Mouse (Mus musculus) CH12F3 (cell line): ENCODE data around the gene Cdc42bpb.

ENCODE experiments used
- in situ Hi-C: fragments of 300-500 bp; cut with MboI; formaldehyde crosslinking; loops from 2 replicates; pipeline ENCODE4 v1.14.3; 2020; ENCODE audit warnings: low sequenced_read_pairs

Gene Cdc42bpb

DNA sequence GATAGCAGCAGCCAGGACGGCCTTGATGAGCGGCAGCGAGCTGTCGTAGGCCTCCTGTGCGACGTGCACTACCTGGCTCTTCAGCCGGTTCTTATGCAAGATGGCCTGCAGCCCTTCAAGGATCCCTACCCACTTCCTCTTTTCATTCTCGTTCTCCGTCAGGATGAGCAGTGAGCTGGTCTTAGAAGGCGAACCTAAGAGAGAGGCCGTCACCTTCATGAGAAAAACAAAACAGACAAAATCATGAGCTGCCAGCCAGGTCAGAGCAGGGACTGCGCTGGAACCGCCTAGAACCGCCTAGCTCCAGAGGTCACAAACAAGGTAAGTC is 75.5 kb downstream of the Cdc42bpb start:
- in situ Hi-C loops, result no loop called here

DNA sequence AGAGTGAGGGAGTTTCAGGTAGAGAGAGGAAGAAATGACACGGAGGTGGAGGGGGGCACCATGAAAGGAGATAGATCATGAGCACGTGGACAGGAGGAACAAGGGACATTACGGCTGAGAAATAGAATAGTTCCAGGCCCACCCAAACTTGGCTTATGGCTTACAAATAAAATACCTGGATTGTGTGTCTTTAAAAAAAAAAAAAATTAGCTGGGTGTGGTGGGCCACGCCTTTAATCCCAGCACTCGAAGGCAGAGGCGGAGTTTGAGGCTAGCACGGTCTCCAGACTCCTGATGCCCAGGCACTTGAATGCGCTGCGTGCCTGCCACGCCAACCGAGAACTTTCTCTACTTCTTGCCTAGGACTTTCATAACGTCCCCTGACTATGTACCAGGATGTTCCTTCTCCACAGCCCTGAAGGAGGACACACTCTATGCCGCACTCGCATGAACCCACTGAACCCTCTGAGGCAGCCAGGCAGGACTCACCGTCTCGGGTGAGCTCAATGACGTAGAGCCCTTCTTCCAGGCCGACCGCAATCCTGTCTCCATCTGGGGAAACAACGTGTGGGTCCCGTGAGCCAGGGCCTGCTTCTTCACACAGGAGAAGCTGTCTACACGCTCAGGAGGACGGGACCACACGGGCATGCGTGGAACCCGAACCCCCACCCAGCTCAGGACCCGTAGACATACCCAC is 76.0 kb downstream of the Cdc42bpb start:
- in situ Hi-C loops, result no loop called here

DNA sequence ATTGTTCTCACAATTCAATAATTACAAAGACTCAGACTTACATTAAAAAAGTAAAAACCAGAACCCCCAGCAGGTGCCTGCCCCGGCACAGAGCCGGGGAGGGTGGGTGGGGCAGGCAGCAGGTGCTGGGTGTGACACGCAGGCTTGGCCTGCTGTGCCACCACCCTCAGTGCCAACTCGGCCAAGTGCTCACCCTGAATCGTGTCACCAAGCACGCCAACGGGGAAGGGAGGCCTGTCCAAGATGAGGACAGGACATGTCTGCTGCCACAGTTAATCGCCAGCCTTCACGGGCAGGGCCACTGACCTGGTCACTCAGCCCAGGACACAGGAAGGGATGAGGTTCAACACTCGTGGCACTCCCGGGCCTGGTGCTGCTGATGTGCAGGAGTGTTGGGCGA is 84.5 kb downstream of the Cdc42bpb start:
- in situ Hi-C loops, result no loop called here

DNA sequence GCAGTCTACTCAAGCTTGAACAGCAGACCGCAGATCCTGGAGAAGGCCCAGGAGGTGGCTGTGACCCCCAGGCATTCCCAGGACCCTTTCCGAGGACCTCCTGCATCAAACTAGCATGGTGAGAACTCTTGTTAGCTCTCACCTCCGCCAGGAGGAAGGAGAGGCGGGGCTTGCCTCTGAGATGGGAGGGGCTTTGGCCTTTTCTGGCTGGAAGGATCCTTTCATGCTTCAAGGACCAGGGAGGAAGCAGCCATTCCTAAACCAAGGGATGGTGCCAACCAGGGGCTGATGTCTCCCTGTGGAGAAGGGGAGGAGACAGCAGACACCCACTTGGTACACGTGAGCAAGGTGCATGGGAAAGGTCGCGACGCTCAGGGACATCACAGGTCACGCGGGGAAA is 93.0 kb downstream of the Cdc42bpb start:
- in situ Hi-C loops, result no loop called here

DNA sequence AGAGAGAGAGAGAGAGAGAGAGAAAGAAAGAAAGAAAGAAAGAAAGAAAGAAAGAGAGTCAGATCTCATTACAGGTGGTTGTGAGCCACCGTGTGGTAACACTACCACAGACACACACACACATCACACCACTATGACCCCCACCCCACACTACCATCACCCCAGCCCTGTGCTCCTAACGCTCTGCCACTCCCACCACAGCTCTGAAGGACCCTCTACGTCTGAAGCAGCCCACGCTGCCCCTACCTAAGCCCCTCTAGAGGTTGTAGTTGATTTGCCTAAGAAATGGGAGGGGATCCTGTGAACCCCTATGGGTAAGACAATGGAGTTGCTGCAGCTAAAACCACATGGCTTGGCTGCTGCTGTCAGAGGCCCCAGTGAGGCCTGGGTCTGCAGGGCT is 93.9 kb downstream of the Cdc42bpb start:
- in situ Hi-C loops, result no loop called here

DNA sequence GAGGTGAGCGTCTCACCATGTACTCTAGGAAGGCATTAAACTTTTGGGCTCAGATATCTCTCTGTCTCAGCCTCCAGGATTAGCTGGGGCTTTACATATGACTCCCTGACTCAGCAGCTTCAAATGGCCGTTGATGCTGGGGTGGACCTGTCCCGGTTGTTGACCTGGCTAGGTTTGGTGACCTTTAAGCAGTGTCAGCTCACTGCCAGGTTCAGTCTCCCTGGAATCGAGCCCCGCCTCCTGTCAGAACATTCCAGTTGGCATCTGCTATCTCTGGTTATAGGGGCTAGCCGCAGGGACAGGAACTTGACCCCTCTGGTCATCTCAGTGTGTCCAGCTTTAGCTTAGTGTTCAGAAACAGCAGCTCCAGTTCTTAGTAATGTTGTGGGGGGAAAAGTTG is 101.1 kb downstream of the Cdc42bpb start:
- in situ Hi-C loops, result loop anchor here (10.0 kb wide), 1 partner anchor 128 kb away; the partner anchor contains the start of gene Lbhd2

DNA sequence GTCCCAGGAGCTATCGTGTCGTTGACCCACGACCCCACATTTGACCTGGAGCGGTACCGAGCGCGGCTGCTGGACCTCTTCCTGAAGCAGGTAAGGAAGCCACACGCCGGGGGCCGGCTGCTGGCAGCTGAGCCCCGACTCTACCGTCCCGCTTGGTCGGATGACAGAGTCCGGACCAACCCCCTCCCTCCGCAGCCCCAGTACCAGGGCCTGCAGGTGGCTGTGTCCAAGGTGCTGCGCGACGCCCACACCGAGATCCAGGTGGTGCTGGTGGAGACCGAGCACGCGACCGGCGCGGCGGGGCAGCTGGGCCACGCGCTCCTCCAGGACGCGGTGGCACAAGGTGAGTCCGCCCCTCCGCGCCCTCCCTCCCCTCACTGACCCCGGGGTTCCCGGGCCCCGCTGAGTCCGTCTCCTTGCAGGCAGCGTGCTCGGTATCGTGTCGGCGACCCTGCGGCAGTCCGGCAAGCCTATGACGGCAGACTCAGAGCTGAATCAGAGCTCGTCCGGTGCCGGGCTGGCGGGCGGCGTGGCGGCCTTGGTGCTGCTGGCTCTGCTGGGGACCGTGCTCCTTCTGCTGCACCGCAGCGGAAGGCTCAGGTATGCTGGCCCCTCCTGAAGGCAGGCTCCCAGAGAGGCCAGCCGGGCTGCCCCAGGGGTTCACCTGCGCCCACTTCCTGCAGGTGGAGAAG is 102.2 kb downstream of the Cdc42bpb start:
- in situ Hi-C loops, result loop anchor here (10.0 kb wide), 1 partner anchor 130 kb away; the partner anchor contains the start of gene Lbhd2

DNA sequence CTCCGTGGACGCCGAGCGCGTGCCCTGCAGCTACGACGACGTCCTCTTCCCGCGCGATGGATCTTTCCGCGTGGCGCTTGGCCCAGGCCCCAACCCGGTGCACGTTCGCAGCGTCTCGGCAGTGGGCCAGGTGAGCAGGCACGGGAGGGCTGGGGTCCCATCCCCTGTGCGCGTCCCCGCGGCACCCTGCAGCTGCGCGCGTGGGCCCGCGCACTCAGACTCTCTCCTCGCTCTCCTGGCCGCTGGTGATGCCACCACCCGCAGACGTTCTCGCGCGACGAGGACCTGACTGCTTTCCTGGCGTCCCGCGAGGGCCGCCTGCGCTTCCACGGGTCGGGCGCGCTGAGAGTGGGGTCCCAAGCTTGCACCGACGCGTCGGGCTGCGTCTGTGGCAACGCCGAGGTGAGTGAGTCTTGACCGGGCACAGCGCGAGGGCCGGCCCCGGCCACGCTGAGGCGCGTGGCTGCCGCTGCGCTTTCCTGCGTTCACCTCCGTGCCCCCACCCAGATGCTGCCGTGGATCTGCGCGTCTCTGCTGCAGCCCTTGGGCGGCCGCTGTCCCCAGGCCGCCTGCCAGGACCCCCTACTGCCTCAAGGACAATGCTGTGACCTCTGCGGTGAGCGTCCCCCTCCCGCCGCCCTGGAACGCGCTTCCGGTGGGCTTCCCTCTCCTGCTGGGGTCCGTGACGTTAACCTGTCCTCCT is 102.9 kb downstream of the Cdc42bpb start:
- in situ Hi-C loops, result loop anchor here (10.0 kb wide), 1 partner anchor 130 kb away; the partner anchor contains the start of gene Lbhd2

DNA sequence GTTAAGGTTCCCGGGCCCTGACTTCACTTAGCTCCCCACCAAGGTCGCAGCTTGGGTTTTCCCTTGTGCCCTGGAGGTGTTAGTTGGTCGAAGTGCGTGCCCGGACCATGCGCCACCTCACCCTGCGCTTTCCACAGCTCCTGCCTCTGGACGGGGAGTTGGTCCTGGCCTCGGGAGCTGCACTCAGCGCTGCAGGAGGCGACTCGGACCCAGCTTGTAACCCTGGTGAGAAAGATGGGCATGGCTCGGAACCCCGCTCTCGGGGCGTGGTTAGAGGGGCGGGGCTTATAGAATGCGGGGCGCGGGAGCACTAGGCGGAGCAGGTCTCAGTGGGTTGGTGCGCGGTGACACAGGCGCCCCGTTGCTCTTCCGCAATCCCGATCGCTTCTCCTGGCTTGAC is 103.5 kb downstream of the Cdc42bpb start:
- in situ Hi-C loops, result loop anchor here (10.0 kb wide), 1 partner anchor 131 kb away; the partner anchor contains the start of gene Lbhd2

DNA sequence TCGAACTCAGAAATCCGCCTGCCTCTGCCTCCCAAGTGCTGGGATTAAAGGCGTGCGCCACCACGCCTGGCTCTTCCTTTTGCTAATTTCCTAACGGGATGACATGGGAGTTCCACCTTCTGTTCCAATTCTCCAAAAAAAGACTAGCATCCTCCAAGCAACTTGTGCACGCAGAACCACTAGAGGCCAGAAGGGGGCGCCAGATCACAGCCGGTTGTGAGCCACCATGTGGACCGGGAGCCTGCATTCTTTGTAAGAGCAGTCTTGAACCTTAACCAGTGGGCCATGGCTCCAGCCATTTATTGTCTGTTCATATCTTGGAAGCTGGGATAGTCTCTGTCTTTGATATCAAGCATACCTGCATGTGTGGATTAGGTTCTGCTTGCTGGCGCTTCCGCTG is 105.1 kb downstream of the Cdc42bpb start:
- in situ Hi-C loops, result loop anchor here (10.0 kb wide), 1 partner anchor 132 kb away; the partner anchor contains the start of gene Lbhd2

DNA sequence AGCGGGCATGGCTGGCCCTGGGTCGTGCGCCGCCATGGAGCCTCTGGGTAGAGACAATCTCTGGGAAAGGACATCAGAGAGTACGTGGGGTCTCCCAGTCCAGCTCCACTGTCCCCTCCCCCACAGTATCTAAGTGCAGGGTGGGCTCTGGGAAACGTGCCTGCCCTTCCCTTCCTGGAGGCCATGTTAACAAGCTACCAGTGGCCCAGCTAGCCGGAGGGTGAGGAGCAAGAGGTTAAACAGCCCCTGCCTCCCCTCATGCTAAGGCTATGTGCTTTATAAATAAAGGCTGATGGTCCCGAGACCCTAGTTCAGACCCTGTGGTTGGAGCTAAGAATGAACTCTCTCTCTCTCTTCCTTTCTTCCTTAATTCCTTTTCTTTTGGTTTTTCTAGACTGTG is 105.6 kb downstream of the Cdc42bpb start:
- in situ Hi-C loops, result loop anchor here (10.0 kb wide), 1 partner anchor 133 kb away; the partner anchor contains the start of gene Lbhd2

DNA sequence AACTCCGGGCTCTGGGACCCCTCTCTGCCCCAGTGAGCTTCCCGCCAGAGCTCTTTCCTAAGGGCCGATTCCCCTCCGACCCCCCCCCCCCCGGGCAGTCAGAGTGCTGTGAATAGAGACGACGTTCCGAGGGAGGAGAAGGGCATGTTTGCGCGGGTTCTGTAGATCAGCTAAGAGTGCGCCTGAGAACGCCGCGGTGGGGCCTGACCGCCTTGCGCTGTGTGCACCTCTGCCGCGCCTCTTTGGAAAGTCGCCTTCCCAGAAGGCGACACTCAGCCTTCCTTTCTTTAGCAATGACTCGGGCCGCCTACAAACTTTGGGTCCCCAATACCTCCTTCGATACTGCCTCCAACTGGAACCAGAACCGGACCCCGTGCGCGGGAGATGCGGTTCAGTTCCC is 106.1 kb downstream of the Cdc42bpb start:
- in situ Hi-C loops, result loop anchor here (10.0 kb wide), 1 partner anchor 133 kb away; the partner anchor contains the start of gene Lbhd2

DNA sequence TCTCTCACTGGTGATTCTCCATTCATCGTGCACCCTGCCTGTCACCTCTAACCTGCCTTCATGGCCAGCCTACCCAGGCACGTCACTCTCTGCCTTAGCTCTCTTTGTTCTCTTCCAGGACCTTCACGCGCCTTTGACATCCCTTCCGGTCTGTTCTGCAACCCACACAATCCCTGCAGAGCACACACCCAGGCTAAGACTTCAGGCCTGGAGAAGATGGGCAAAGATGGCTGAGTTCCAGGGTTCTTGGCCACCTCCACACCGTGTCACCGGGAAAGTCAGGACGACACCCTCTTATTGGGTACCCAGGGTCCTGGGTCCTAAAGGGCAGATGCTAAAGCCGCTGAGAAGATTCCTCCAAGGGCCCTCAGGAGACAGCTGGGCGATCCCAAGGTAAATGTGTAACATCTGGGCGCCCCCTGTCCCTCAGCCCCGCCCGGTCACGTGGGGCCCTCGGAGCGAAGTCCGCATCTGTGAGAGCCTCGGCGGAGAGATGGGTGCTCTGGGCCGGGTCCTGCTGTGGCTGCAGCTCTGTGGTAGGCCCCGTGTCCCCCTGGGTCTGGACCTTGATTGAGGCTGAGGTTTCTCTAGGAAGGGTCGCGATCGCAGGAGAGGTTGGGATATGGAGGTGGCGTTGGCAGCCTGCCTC is 106.8 kb downstream of the Cdc42bpb start, which contains the start of gene Amn:
Amn (plus strand) TSS at position 467 of the 649 bp plus-strand sequence.
- in situ Hi-C loops, result loop anchor here (10.0 kb wide), 1 partner anchor 134 kb away; the partner anchor contains the start of gene Lbhd2

DNA sequence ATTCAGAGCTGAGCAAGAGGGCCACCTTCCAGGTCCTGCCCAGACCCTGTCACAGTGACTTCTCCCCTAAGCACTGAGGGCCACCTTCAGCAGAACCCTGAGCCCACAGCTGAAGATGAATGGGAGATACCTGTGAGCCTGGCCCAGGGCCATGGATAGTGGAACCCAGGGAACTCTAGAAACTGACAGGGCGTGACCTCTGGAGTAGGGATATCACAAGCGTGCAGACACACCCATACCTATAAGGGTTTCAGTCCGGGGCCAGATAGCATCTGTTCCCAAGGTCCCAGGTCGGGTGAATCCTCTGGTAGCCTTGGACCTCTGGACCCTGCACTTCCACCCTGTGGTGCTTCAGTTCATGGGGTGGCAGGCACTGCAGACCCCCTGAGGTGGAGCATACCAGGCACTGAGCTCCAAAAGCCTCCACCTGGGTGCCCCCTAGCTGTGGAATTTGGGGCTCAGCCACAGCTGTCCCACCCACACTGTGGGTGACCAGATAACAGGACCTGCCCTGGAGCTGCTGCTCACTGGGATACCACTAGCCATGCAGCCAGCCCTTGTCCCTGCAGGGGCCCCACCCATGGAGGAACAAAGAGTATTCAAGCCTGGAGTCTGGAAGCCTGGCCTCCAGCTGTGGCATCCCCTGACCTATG is 109.7 kb downstream of the Cdc42bpb start:
- in situ Hi-C loops, result no loop called here

DNA sequence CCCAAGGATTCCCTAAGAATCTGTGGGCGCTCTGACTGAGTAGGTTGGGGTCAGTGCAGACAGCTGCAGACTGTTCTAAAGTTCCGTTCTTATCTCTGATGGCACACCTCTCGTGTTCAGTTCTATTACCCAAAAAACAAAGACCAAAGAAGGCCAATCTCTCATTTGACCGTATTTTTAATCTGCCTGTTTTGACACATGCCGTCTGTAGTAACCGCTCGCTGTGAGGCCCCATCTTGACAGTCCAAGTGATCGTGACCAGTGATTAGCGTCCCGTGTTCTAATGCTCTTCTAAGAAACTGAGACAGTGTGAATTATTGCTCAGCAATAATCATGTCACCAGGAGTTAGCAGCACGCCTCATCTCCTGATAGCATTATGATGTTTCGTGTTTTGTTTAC is 110.9 kb downstream of the Cdc42bpb start:
- in situ Hi-C loops, result no loop called here

DNA sequence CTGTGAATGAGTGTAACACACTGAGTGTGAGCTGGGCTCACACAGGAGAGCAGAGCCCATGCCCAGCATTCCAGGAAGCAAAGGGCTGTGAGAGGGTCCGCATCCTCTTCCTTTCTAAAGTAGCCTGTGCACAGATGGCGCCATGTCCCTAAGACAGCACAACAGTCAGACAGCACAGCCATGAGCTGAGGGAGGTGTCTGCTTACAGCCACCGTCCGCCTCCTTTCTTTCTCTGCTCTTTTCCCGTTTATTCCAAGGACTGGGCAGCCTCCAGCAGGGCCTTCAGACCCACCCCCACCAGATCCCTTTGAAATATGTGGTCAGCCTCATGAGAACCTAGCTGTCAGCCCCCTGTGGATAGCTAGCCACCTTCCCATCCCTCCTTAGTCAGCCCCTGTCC is 112.3 kb downstream of the Cdc42bpb start:
- in situ Hi-C loops, result no loop called here

DNA sequence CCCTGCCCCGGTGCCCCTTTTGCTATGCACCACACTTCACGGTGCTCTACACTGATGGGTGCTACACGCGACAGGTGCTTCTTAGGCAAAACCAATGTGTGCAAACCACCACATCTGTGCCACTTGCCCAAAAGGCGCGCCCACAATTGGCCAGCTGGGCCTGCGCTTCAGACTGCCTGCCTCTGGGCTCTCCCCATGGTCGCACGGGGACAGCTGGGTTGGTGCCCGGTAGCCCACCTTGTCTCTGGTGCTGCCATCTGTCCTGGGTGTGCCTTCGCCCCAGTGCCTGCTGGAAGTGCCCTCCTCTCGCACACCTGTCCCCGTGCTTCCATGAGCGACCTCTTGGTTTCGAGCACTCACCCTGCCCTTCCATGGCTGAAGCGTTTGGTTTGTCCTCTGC is 113.9 kb downstream of the Cdc42bpb start:
- in situ Hi-C loops, result no loop called here

DNA sequence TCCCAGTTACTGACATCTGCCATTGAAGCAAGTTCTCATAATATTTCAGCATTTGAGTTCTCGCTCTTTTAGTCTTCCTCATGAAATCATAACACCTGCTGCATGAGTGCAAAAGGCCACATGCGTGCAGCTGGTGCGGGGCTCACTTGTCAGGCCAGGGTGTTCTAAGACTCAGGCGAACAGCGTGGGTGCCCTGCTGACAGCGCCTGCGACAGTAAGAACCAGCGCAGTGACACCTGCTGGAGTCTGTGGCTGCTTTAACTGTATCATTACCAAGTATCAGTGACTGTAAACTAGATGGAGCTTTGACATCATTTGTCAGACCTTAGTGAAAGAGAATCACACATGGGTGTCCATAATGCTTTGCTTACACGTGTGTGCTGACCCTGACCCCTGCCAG is 126.3 kb downstream of the Cdc42bpb start:
- in situ Hi-C loops, result no loop called here

DNA sequence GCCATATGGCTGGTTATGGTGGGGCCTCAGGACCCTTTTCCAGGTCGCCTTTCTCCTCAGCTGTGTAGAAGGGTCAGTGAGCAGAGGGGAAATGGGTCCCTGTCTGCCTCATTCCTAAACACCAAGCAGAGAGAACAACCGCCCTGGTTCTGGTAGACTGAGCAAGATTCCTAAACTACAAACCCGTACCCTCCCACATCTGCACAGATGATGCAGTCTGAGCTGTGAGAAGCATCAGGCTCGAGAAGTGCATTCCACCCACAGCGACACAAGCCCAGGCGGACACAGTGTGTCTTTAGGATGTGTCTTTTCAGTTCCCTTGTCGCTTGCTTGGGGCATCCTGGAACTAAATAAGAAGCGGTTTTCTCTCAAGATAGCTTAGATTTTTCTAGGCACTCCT is 127.4 kb downstream of the Cdc42bpb start:
- in situ Hi-C loops, result no loop called here

DNA sequence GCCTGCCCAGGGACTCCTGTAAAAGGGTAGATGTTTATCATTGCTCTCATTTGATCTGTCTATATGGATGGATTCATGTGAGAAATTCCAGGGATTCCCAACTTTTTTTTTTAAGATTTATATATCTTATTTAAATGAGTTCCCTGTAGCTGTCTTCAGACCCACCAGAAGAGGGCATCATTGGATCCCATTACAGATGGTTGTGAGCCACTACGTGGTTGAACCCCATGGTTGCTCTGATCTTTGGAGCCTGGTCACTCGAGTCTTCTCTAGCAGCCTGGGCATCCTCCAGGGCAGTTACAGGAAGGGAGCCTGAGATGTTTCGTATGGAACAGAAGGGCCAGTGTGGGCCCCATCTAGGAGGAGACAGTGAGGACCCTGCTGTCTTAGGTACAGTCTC is 128.4 kb downstream of the Cdc42bpb start:
- in situ Hi-C loops, result no loop called here
